Mouse (Mus musculus): ENCODE results near the gene Tgfb2. TPM values are rescaled to one million over a fixed set of nuclear protein-coding genes. Genes with fewer than 3 reads are reported as not detected.

The Tgfb2 gene
- total RNA-seq, 1 experiment from 2014 or later: not detected

DNA sequence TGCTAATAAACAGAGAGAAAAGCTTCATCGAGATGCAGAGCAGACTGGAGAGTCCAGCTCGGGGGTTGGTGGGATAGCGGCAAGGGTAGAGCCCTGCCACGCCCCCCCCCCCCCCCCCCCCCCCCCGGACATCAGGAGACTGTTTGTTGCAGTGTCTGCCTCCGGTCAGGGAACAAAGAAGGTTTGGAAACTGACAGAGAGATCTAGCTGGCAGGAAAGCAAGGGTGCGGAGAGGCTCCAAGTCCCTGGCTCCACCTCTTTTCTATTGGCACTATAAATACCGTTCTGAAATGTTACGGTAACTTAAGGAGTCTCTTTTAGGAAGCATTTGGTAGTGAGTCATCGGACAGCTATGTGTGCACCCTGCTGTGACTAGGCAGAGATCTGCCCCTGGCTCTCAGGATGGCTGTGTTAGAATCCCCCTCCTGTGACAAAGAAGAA is 96.0 kb downstream of the Tgfb2 start:
- ATAC-seq (ENCODE audit: extremely low read depth, insufficient number of reproducible peaks, low FRiP score, poor library complexity, severe bottlenecking): no peak

DNA sequence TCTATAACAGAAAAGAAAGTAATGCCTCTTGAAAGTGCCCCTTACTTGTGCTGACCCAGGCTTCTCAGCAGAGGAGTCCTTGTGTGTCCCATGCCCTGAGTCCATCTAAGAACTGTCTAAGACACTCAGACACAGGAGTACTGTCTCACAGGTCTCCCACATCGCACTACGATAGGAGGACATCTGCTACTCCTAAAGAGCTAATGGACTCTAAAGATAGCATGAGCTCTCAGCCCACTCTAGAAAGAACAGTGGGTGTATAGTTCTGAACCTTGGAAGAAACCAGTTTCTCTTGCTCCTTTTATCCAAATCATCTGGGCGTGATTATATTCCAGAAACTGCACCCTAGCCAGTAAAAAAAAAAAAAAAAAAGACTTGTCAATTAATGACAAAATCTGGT is 97.7 kb downstream of the Tgfb2 start:
- no peak for ATAC-seq (ENCODE audit: extremely low read depth, insufficient number of reproducible peaks, low FRiP score, poor library complexity, severe bottlenecking)

DNA sequence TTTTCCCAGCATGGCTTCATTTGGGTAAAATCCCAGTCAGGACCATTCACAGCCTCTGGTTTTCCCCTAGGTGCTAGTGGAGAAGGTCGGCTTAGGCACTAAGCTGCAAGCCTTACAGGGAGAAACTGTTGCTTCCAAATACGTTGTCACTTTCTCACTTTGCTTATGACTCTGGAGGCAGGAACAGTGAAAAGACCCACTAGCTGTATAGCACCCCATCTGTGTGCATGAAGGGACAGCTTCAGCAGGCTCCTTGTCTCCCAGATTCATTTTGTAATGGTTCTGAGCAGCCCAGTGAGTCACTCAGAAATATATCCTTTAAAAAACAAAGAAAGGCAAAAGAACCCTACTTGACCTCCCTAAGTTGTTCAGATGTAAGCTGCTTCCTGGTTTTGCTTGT is 100.2 kb downstream of the Tgfb2 start:
- ATAC-seq (ENCODE audit: extremely low read depth, insufficient number of reproducible peaks, low FRiP score, poor library complexity, severe bottlenecking): no peak

DNA sequence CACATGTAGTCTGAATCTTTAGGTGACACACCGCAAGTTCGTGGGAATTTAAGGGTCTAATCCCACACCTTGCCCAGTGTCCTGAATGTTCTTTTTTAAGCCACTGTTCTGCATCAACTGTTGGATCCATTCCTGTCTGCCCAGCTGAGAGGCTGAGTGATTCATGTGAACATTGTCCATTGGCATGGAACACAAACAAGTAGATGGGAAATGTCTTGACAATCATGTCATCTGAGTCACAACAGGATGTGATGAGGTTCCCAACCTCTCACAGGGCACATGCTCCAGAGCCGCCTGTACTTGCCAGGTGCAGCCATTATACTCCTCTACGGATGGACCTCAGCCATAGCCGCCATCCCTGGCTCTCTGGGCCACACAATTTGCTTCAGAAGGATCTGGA is 101.7 kb downstream of the Tgfb2 start:
- no peak for ATAC-seq (ENCODE audit: extremely low read depth, insufficient number of reproducible peaks, low FRiP score, poor library complexity, severe bottlenecking)

DNA sequence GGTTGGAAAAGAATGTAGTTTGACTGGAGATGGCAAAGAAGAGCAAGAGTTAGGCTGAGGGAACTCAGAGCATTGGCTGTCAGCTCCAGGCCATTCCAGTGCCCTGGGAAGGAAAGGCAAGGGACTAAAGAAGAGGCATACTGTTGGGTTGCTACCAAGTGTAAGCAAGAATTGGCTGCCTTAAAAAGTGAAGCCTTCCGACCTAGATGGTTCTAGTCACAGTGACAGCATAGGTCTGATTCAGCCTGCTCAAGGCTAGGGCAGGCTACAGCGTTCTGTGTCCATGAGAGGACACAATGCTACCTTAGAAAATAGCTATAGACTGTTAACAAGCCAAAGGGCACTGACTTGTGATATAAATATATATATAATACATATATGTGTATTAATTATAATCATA is 117.6 kb downstream of the Tgfb2 start:
- no peak for ATAC-seq (ENCODE audit: extremely low read depth, insufficient number of reproducible peaks, low FRiP score, poor library complexity, severe bottlenecking)

DNA sequence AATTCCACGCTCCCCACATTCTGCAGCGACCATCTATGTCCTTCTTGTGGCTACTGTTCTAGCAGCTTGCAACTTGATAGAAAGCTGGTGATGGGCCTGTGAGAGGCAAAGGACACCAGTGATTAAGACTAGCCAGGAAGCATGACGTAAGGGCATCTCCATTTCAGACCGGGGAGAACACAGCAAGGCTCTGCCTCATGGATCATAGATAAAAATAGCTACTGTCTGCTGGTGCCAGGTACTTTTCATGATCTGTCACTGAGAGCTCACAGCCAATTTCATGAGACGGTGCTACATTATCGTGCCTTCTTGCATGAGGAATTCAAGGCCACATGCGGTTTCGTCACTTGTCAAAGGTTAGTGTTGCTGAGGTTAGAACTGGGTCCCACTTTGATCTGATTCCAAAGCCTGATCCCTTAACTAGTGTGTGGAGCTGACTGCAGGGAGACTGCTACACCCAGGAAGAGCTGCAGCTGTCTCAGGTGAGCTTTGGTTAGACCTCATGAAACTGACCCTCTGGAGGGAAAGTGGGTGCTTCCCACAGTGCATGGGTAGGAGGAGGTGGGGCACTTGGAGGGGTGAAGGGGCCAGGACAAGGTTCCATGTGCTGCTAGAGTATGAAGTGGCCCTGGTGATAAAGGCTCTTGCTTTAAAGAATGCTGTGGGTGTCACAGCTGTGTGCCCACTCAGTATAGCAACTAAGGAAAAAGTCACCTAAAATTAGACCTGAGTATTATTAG is 118.6 kb downstream of the Tgfb2 start:
- no peak for ATAC-seq (ENCODE audit: extremely low read depth, insufficient number of reproducible peaks, low FRiP score, poor library complexity, severe bottlenecking)

DNA sequence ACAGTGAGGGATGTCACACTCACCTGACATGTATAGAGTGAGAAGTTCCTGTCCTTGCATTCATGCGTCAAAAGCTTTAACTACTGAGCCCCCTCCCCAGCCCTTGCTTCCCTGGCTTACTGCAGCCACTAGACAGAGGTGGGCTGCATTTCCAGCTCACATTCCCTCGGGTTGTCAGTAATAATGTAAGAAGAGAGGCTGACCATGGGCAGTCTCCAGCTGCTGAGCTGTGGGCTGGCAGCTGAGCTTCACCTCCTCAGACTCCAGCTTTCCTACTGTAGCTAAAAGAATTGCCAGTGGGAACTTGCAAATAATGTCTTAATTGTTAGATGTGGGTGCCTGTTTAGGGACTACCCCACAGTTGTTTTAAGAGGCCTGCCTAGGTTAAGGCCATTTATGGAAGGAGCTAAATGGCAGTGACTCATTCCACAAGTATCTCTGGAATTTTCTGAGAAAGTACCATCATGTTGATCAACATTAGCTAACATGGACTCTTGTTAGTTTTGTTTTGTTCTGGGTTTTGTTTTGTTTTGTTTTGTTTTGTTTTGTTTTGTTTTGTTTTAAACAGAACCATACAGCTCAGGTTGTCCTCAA is 120.1 kb downstream of the Tgfb2 start:
- no peak for ATAC-seq (ENCODE audit: extremely low read depth, insufficient number of reproducible peaks, low FRiP score, poor library complexity, severe bottlenecking)

DNA sequence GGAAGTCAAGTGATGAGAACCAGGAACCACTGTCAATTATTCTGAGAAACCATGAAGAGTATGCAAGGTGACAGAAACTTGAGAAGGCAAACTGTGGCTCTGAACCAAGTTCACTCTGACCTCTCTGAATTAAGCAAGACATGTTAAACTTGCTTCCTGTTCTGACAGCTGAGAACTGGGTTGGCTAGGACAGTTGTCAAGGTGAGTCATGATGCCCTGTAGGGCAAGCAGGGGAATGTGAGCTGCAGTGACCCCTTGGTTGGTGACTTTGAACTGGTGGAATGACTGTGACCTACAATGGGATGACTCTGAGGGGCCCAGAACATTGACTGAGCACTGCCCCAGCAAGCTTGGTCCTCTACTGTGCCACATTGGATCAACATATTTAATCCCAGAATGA is 121.9 kb downstream of the Tgfb2 start:
- no peak for ATAC-seq (ENCODE audit: extremely low read depth, insufficient number of reproducible peaks, low FRiP score, poor library complexity, severe bottlenecking)

DNA sequence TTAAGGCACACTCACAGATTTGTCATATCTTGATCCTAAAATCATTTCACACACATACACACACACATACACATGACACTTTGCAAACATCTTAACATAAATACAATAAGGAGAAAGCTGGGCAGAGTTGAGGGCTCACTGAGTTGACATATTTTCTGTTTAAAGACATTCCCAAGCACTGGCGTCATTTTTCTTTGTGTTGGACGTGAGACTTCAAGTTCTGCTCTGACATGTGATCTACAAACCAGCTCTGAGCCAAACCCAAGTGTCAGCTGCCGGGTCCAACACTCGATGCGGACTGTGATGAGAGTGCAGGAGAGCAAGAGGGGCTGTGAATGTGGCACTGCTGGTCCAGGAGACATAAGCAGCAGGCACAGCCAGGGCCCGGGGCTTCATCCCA is 123.7 kb downstream of the Tgfb2 start:
- no peak for ATAC-seq (ENCODE audit: extremely low read depth, insufficient number of reproducible peaks, low FRiP score, poor library complexity, severe bottlenecking)

DNA sequence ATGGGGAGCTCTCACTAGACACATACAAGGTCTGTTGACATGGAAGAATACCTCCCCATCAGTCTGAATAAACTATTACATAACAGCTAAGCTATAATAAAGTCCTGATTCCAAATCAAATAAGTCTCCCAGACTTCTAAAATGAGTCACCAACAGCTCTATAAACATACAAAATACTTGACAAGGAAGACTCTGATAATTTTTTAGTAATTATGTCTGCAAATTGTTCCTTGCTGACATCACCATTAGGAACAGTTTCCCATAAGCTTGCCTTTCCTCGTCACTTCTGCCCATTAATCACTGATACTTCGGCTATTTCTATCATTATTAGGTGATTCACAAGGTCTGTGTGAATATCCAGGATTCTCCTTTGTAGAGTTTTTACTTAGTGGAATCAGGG is 124.1 kb downstream of the Tgfb2 start:
- no peak for ATAC-seq (ENCODE audit: extremely low read depth, insufficient number of reproducible peaks, low FRiP score, poor library complexity, severe bottlenecking)

DNA sequence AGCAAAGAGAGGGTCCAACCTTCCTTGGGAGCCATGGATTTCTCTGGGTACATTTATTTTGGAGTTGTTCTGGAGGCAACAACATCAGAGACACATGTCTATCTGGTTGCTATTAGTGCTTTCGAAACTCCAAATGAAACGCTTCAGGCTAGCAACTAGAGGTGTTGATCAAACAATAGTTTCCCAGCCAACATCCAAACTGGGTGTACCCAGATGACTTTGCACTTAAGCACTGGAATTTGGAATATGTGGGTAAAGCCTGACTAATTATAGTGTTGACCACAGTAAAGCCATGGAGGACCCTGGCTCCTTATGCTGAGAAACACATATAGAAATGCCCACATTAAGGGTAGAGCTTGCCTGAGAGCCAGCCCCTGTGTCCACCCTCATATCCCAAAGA is 124.7 kb downstream of the Tgfb2 start:
- ATAC-seq (ENCODE audit: extremely low read depth, insufficient number of reproducible peaks, low FRiP score, poor library complexity, severe bottlenecking): no peak

DNA sequence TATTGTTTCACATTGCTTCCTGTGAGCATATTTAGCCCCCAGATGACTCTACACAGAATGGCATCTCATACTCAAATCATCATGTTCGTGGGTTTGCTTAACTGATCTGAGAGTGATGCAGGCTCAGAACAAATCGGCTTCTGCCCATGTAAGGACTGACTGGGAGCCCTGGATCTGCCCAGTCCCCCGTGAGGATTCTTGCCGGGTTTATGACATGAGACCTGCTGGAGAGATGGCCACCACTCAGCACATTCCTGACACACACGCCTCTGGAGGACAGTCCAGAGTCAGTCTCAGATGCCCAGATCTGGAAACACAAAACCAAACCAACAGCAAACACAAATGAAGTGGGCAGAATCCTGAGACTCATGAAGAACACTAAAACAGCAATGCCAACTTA is 128.5 kb downstream of the Tgfb2 start:
- no peak for ATAC-seq (ENCODE audit: extremely low read depth, insufficient number of reproducible peaks, low FRiP score, poor library complexity, severe bottlenecking)

DNA sequence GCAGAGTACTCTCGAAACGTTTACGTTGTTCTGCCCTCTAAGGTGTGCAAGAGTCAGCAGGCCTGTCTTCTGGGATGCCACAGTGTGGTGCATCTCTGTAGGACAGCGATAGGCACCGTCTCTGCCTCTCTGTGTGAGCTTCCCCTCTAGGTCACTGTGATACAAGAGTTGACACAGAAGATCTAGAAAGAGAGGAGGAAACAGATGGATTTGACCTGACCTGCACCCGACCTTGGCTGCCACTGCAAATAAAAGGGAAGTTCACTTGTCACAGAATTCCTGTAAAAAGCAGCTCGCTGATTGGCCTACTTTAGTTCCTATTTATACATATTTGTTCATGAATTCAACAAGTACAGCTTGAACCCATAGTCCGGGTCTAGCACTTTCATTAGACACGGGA is 130.2 kb downstream of the Tgfb2 start:
- no peak for ATAC-seq (ENCODE audit: extremely low read depth, insufficient number of reproducible peaks, low FRiP score, poor library complexity, severe bottlenecking)

DNA sequence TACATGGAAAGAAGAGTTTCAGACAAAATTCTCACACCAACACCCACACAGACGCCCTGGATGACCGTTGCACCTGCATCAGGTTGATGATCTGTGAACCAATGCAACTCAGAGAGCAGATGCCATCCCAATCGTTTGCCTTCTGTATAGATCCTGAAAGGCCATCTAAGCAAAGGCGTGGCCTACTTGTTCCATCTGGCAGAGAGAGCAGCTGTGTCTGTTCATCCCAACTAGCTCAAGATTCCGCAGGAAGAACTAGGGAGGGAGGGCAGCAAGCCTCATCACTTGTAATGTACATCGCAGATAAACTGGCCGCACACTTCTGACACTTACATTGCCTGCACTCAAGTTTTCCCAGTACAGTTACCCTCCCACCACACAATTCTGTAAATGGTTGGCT is 130.7 kb downstream of the Tgfb2 start:
- ATAC-seq (ENCODE audit: extremely low read depth, insufficient number of reproducible peaks, low FRiP score, poor library complexity, severe bottlenecking): no peak

Other genes with a start within 250 kb of the Tgfb2 start
- 22.5 and 23.7 TPM in 2 replicates for gene Rrp15, start 43.4 kb upstream of the Tgfb2 start, total RNA-seq (2017)